Mouse (Mus musculus) megakaryocyte, embryonic 14.5 days (primary cell): Measurements from ENCODE around the gene Pllp. TPM values are rescaled to one million over a fixed set of nuclear protein-coding genes. Genes with fewer than 3 reads are reported as not detected.

Experiments used
- H3K27me3 ChIP-seq: replicated peaks from 2 replicates; pipeline ENCODE3; 2012; ENCODE audit warnings: inconsistent platforms
- H3K36me3 ChIP-seq: replicated peaks from 2 replicates; pipeline ENCODE3; 2012; ENCODE audit warnings: low read length, inconsistent platforms, mixed read lengths
- H3K4me1 ChIP-seq: 2 replicates; pipeline ENCODE4 v1.6.1; 2012; ENCODE audit warnings: inconsistent platforms
- H3K4me3 ChIP-seq: replicated peaks from 2 replicates; pipeline ENCODE3; 2012; ENCODE audit warnings: moderate library complexity, mild to moderate bottlenecking, inconsistent platforms
- H3K9me3 ChIP-seq: 2 replicates; pipeline ENCODE4 v1.6.1; 2012; ENCODE audit warnings: inconsistent platforms
- FLI1 ChIP-seq: IDR thresholded peaks from 2 replicates; pipeline ENCODE4 v1.6.1; 2012; ENCODE audit warnings: low read length, inconsistent platforms, mixed read lengths
- GATA1 ChIP-seq: IDR thresholded peaks from 3 replicates; pipeline ENCODE4 v1.6.1; 2012; ENCODE audit warnings: mixed read lengths, low read length, inconsistent platforms, borderline replicate concordance
- polyA plus RNA-seq: library from polyadenylated mRNA; stranded (reverse); fragments of >175 nt; gene quantifications from 2 replicates; pipeline ENCODE4 v1.2.3, GENCODE M21; 2012; ENCODE audit warnings: low replicate concordance; ENCODE audit not compliant: insufficient read depth

The Pllp gene
- polyA plus RNA-seq, 1 experiment: not detected

DNA sequence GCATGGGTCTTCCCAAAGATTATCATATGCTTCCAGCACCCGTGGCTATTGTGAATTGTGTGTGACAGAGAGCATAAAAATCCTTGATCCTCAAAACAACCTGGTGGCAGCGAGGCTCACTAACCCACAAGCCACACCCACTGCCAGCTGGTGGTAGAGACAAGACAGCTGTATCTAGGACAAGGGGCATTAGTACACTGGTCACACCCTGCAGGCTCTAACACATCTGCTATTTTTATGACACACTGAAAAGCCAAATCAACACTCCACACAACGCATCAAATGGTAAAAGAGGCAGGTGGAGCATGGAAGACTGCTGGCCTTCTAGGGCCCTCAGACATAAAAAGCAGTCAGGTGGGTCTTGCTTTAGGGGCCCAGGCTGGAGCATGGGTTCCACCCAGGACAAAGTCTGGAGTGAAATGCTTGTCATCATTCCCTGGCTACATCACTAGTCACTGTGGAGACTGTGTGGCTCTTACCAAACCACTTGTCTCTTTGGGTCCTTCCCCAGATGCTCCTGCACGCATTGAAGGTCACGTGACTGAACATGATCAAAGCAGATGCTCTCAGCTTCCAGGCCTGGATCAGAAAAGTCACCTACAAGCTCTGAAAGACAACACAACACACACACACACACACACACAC, 37.9 kb upstream of the Pllp start:
- H3K9me3 ChIP-seq: no peaks in the 10 kb centered on the region; the same call in 1 of the 2 replicates
- TF ChIP-seq FLI1: no peak
- no peak for TF ChIP-seq GATA1
- H3K36me3 ChIP-seq: no peaks in the 10 kb centered on the region
- H3K27me3 ChIP-seq: peaks cover 2% of the 10 kb centered on the region
- H3K4me3 ChIP-seq: peak overlapping the region; percentile 65
- H3K4me1 ChIP-seq: peaks cover 51% of the 10 kb centered on the region

- H3K4me3 ChIP-seq: no peak overlapping the region
- peaks cover 2% of the 10 kb centered on the region for H3K36me3 ChIP-seq
- peaks cover 40% of the 10 kb centered on the region for H3K4me1 ChIP-seq
- no peaks in the 10 kb centered on the region for H3K27me3 ChIP-seq
- peaks cover 7% of the 10 kb centered on the region; the same call in 1 of the 2 replicates for H3K9me3 ChIP-seq
- TF ChIP-seq GATA1 (no peak), FLI1 (no peak)
These were observed 33.2 kb upstream of the Pllp start for GRCm38 (mm10) chr8:94729301-94729700.

- Histone ChIP-seq H3K4me1 (peaks cover 23% of the 10 kb centered on the region), H3K9me3 (peaks cover 7% of the 10 kb centered on the region; the same call in 1 of the 2 replicates), H3K4me3 (no peak overlapping the region), H3K36me3 (peaks cover 2% of the 10 kb centered on the region), H3K27me3 (peaks cover 5% of the 10 kb centered on the region)
- TF ChIP-seq FLI1 (no peak), GATA1 (no peak)
These were observed 29.9 kb upstream of the Pllp start for GRCm38 (mm10) chr8:94725998-94726397.

DNA sequence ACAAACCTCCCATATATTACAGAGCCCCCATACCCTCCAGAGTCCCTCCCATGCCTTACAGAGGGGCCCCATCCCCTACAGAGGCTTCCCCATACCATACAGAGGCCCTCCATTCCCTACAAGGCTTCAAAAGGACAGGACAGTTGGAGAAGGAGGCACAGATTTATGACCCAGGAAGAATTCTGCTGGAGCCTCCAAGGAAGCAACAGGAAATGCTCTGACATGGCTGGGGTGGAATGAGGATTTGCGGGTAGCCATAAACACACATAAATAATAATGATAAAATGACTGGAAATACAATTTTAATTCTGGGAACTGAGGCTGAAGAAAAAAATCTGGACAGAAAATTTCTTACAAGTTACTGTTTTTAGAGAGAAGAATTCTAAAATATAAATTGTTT, 20.8 kb upstream of the Pllp start:
- Histone ChIP-seq H3K36me3 (no peaks in the 10 kb centered on the region), H3K4me3 (no peak overlapping the region), H3K27me3 (peaks cover 21% of the 10 kb centered on the region), H3K9me3 (no peaks in the 10 kb centered on the region), H3K4me1 (peaks cover 17% of the 10 kb centered on the region)
- TF ChIP-seq GATA1: no peak
- TF ChIP-seq FLI1: no peak

DNA sequence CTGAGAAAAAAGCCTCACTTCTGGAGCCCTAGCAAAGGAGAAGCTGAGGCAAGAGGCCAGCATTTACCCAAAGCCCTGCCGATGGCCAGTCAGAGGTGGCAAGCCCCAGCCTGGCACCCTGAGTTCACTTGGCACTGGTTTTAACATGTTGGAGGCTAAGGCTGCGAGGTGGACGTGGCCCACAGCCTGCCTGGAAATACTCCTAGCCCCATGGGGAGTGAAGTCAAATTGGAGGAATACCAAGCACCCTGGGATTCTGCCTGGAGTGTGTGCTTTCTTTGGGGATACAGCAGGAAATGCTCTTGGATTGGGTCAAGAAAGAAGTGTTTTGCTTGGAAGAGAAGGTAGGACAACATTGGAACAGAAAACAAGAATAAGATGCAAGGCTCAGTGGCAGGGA, 19.8 kb upstream of the Pllp start:
- TF ChIP-seq GATA1 (no peak), FLI1 (no peak)
- Histone ChIP-seq H3K36me3 (no peaks in the 10 kb centered on the region), H3K9me3 (no peaks in the 10 kb centered on the region), H3K4me3 (no peak overlapping the region), H3K4me1 (peaks cover 26% of the 10 kb centered on the region), H3K27me3 (peaks cover 19% of the 10 kb centered on the region)

- Histone ChIP-seq H3K4me1 (peaks cover 37% of the 10 kb centered on the region), H3K27me3 (peaks cover 19% of the 10 kb centered on the region), H3K36me3 (no peaks in the 10 kb centered on the region), H3K9me3 (no peaks in the 10 kb centered on the region), H3K4me3 (no peak overlapping the region)
- TF ChIP-seq FLI1 (no peak), GATA1 (no peak)
These were observed 18.5 kb upstream of the Pllp start for GRCm38 (mm10) chr8:94714556-94714955.

- Histone ChIP-seq H3K36me3 (no peaks in the 10 kb centered on the region), H3K9me3 (no peaks in the 10 kb centered on the region), H3K27me3 (peaks cover 13% of the 10 kb centered on the region), H3K4me3 (peak overlapping the region; percentile 91), H3K4me1 (peaks cover 58% of the 10 kb centered on the region)
- TF ChIP-seq GATA1: no peak
These were observed 15.2 kb upstream of the Pllp start for GRCm38 (mm10) chr8:94711160-94711718.

DNA sequence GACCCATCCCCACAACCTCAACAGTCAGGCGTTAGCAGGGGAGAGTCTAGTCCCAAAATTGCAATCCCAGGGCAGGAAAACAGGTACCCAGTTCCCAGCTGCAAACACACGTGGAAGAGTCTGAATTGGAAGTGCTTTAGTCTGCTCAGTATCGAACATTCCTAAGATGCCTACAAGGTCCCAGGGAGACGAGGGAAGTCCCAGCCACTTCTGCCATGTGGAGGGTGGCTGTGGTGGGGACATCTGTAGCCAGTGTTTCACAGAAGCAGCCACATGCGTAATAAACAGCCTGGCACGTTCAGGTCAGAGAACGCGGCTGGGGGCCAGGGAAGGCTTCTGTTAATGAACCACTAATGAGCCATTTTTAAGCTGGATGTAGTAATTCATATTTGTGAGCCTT, 14.3 kb upstream of the Pllp start:
- Histone ChIP-seq H3K9me3 (no peaks in the 10 kb centered on the region), H3K36me3 (no peaks in the 10 kb centered on the region), H3K4me1 (peaks cover 67% of the 10 kb centered on the region), H3K4me3 (no peak overlapping the region), H3K27me3 (peaks cover 8% of the 10 kb centered on the region)
- TF ChIP-seq FLI1 (no peak), GATA1 (no peak)

GRCm38 (mm10) chr8:94706732-94707395, 10.8 kb upstream of the Pllp start:
- TF ChIP-seq FLI1 (no peak), GATA1 (no peak)
- no peaks in the 10 kb centered on the region for H3K9me3 ChIP-seq
- H3K27me3 ChIP-seq: peaks cover 5% of the 10 kb centered on the region
- no peaks in the 10 kb centered on the region for H3K36me3 ChIP-seq
- H3K4me3 ChIP-seq: no peak overlapping the region
- H3K4me1 ChIP-seq: peaks cover 74% of the 10 kb centered on the region

- no peak overlapping the region for H3K4me3 ChIP-seq
- no peaks in the 10 kb centered on the region for H3K36me3 ChIP-seq
- TF ChIP-seq FLI1 (no peak), GATA1 (no peak)
- H3K4me1 ChIP-seq: peaks cover 64% of the 10 kb centered on the region
- H3K27me3 ChIP-seq: peaks cover 5% of the 10 kb centered on the region
- no peaks in the 10 kb centered on the region for H3K9me3 ChIP-seq
These were observed 9.6 kb upstream of the Pllp start for GRCm38 (mm10) chr8:94705581-94706245.
